Mouse (Mus musculus): ENCODE measurements at regions not wholly inside any gene's neighbourhood (a gene's known extent, or its start where the extent isn't known, plus 50 kb on each side); places are given as distances from the start of the nearest gene placed in this dataset.

GRCm38 (mm10) chr12:106178688-106179205 lies 168.7 kb downstream of the Vrk1 start:
- Histone ChIP-seq H3K9me3 (ENCODE audit: control insufficient read depth, low read length) (no peaks in the 10 kb centered on the region), H3K4me2 (ENCODE audit: low read depth) (no peak overlapping the region), H3K27me3 (ENCODE audit: control insufficient read depth, insufficient read depth, low read length) (no peaks in the 10 kb centered on the region), H3K36me3 (ENCODE audit: control insufficient read depth, insufficient read depth, low read length) (no peaks in the 10 kb centered on the region), H3K9ac (ENCODE audit: low read length) (no peak overlapping the region), H3K4me3 (ENCODE audit: low read depth, low read length) (no peak overlapping the region), H3K27ac (ENCODE audit: low read depth, low read length) (no peak overlapping the region), H3K4me1 (ENCODE audit: control insufficient read depth, insufficient read depth, low read length) (peaks cover 9% of the 10 kb centered on the region; the same call in 1 of the 2 replicates)
- DNase-seq (ENCODE audit: low spot score), result no peak
- no peak for ATAC-seq (ENCODE audit: insufficient read depth, low FRiP score, low TSS enrichment)
- WGBS, result 82% methylated on average over 11 of the region's 11 CpGs

GRCm38 (mm10) chr12:106182923-106183322 lies 172.9 kb downstream of the Vrk1 start:
- no peak overlapping the region for H3K4me2 ChIP-seq (ENCODE audit: low read depth)
- H3K9ac ChIP-seq (ENCODE audit: low read length), result no peak overlapping the region
- H3K27me3 ChIP-seq (ENCODE audit: control insufficient read depth, insufficient read depth, low read length), result no peaks in the 10 kb centered on the region
- H3K9me3 ChIP-seq (ENCODE audit: control insufficient read depth, low read length), result no peaks in the 10 kb centered on the region
- DNase-seq (ENCODE audit: low spot score) (no peak), ATAC-seq (ENCODE audit: insufficient read depth, low FRiP score, low TSS enrichment) (no peak)
- 84% methylated on average over 7 of the region's 7 CpGs for WGBS
- no peak overlapping the region for H3K27ac ChIP-seq (ENCODE audit: low read depth, low read length)
- no peak overlapping the region for H3K4me3 ChIP-seq (ENCODE audit: low read depth, low read length)
- H3K4me1 ChIP-seq (ENCODE audit: control insufficient read depth, insufficient read depth, low read length), result no peaks in the 10 kb centered on the region
- no peaks in the 10 kb centered on the region for H3K36me3 ChIP-seq (ENCODE audit: control insufficient read depth, insufficient read depth, low read length)

GRCm38 (mm10) chr12:106183973-106184372 lies 173.9 kb downstream of the Vrk1 start:
- 94% methylated on average over 5 of the region's 5 CpGs for WGBS
- DNase-seq (ENCODE audit: low spot score) (no peak), ATAC-seq (ENCODE audit: insufficient read depth, low FRiP score, low TSS enrichment) (no peak)
- H3K9me3 ChIP-seq (ENCODE audit: control insufficient read depth, low read length), result no peaks in the 10 kb centered on the region
- H3K4me3 ChIP-seq (ENCODE audit: low read depth, low read length), result no peak overlapping the region
- H3K27ac ChIP-seq (ENCODE audit: low read depth, low read length), result no peak overlapping the region
- H3K36me3 ChIP-seq (ENCODE audit: control insufficient read depth, insufficient read depth, low read length), result no peaks in the 10 kb centered on the region
- H3K27me3 ChIP-seq (ENCODE audit: control insufficient read depth, insufficient read depth, low read length), result no peaks in the 10 kb centered on the region
- H3K9ac ChIP-seq (ENCODE audit: low read length), result no peak overlapping the region
- no peak overlapping the region for H3K4me2 ChIP-seq (ENCODE audit: low read depth)
- H3K4me1 ChIP-seq (ENCODE audit: control insufficient read depth, insufficient read depth, low read length), result no peaks in the 10 kb centered on the region

GRCm38 (mm10) chr12:106185398-106186077 lies 175.5 kb downstream of the Vrk1 start:
- Histone ChIP-seq H3K36me3 (ENCODE audit: control insufficient read depth, insufficient read depth, low read length) (no peaks in the 10 kb centered on the region), H3K9me3 (ENCODE audit: control insufficient read depth, low read length) (no peaks in the 10 kb centered on the region), H3K4me2 (ENCODE audit: low read depth) (no peak overlapping the region), H3K4me3 (ENCODE audit: low read depth, low read length) (no peak overlapping the region), H3K27ac (ENCODE audit: low read depth, low read length) (no peak overlapping the region), H3K27me3 (ENCODE audit: control insufficient read depth, insufficient read depth, low read length) (no peaks in the 10 kb centered on the region), H3K4me1 (ENCODE audit: control insufficient read depth, insufficient read depth, low read length) (no peaks in the 10 kb centered on the region), H3K9ac (ENCODE audit: low read length) (no peak overlapping the region)
- no peak for ATAC-seq (ENCODE audit: insufficient read depth, low FRiP score, low TSS enrichment)
- no peak for DNase-seq (ENCODE audit: low spot score)
- WGBS, result 72% methylated on average over 18 of the region's 18 CpGs

- no peaks in the 10 kb centered on the region for H3K27me3 ChIP-seq (ENCODE audit: control insufficient read depth, insufficient read depth, low read length)
- H3K4me3 ChIP-seq (ENCODE audit: low read depth, low read length), result no peak overlapping the region
- WGBS, result 89% methylated on average over 10 of the region's 10 CpGs
- no peaks in the 10 kb centered on the region for H3K36me3 ChIP-seq (ENCODE audit: control insufficient read depth, insufficient read depth, low read length)
- H3K27ac ChIP-seq (ENCODE audit: low read depth, low read length), result no peak overlapping the region
- ATAC-seq (ENCODE audit: insufficient read depth, low FRiP score, low TSS enrichment), result no peak
- H3K9me3 ChIP-seq (ENCODE audit: control insufficient read depth, low read length), result no peaks in the 10 kb centered on the region
- H3K9ac ChIP-seq (ENCODE audit: low read length), result no peak overlapping the region
- no peaks in the 10 kb centered on the region for H3K4me1 ChIP-seq (ENCODE audit: control insufficient read depth, insufficient read depth, low read length)
- H3K4me2 ChIP-seq (ENCODE audit: low read depth), result no peak overlapping the region
- no peak for DNase-seq (ENCODE audit: low spot score)
These were observed 176.5 kb downstream of the Vrk1 start for GRCm38 (mm10) chr12:106186501-106186900.

- ATAC-seq (ENCODE audit: insufficient read depth, low FRiP score, low TSS enrichment) (no peak), DNase-seq (ENCODE audit: low spot score) (no peak)
- 88% methylated on average over 7 of the region's 7 CpGs for WGBS
- H3K4me2 ChIP-seq (ENCODE audit: low read depth), result no peak overlapping the region
- no peaks in the 10 kb centered on the region for H3K9me3 ChIP-seq (ENCODE audit: control insufficient read depth, low read length)
- H3K4me3 ChIP-seq (ENCODE audit: low read depth, low read length), result no peak overlapping the region
- H3K9ac ChIP-seq (ENCODE audit: low read length), result no peak overlapping the region
- no peaks in the 10 kb centered on the region for H3K27me3 ChIP-seq (ENCODE audit: control insufficient read depth, insufficient read depth, low read length)
- no peaks in the 10 kb centered on the region for H3K36me3 ChIP-seq (ENCODE audit: control insufficient read depth, insufficient read depth, low read length)
- H3K27ac ChIP-seq (ENCODE audit: low read depth, low read length), result no peak overlapping the region
- no peaks in the 10 kb centered on the region for H3K4me1 ChIP-seq (ENCODE audit: control insufficient read depth, insufficient read depth, low read length)
These were observed 181.7 kb downstream of the Vrk1 start for GRCm38 (mm10) chr12:106191771-106192170.

- no peak overlapping the region for H3K9ac ChIP-seq (ENCODE audit: low read length)
- no peak for DNase-seq (ENCODE audit: low spot score)
- no peaks in the 10 kb centered on the region for H3K4me1 ChIP-seq (ENCODE audit: control insufficient read depth, insufficient read depth, low read length)
- no peaks in the 10 kb centered on the region for H3K9me3 ChIP-seq (ENCODE audit: control insufficient read depth, low read length)
- 15% methylated on average over 4 of the region's 4 CpGs for WGBS
- H3K27me3 ChIP-seq (ENCODE audit: control insufficient read depth, insufficient read depth, low read length), result no peaks in the 10 kb centered on the region
- ATAC-seq (ENCODE audit: insufficient read depth, low FRiP score, low TSS enrichment), result no peak
- no peak overlapping the region for H3K4me3 ChIP-seq (ENCODE audit: low read depth, low read length)
- H3K4me2 ChIP-seq (ENCODE audit: low read depth), result no peak overlapping the region
- no peaks in the 10 kb centered on the region for H3K36me3 ChIP-seq (ENCODE audit: control insufficient read depth, insufficient read depth, low read length)
- H3K27ac ChIP-seq (ENCODE audit: low read depth, low read length), result no peak overlapping the region
These were observed 189.3 kb downstream of the Vrk1 start for GRCm38 (mm10) chr12:106199302-106199701.

- Histone ChIP-seq H3K4me3 (ENCODE audit: low read depth, low read length) (no peak overlapping the region), H3K9ac (ENCODE audit: low read length) (no peak overlapping the region), H3K4me2 (ENCODE audit: low read depth) (no peak overlapping the region), H3K4me1 (ENCODE audit: control insufficient read depth, insufficient read depth, low read length) (no peaks in the 10 kb centered on the region), H3K36me3 (ENCODE audit: control insufficient read depth, insufficient read depth, low read length) (no peaks in the 10 kb centered on the region), H3K27me3 (ENCODE audit: control insufficient read depth, insufficient read depth, low read length) (no peaks in the 10 kb centered on the region), H3K27ac (ENCODE audit: low read depth, low read length) (no peak overlapping the region), H3K9me3 (ENCODE audit: control insufficient read depth, low read length) (no peaks in the 10 kb centered on the region)
- no peak for ATAC-seq (ENCODE audit: insufficient read depth, low FRiP score, low TSS enrichment)
- no peak for DNase-seq (ENCODE audit: low spot score)
- WGBS, result 89% methylated on average over 8 of the region's 8 CpGs
These were observed 193.5 kb downstream of the Vrk1 start for GRCm38 (mm10) chr12:106203526-106203925.

GRCm38 (mm10) chr12:106210959-106211358 lies 200.9 kb downstream of the Vrk1 start:
- no peak overlapping the region for H3K9ac ChIP-seq (ENCODE audit: low read length)
- no peaks in the 10 kb centered on the region for H3K4me1 ChIP-seq (ENCODE audit: control insufficient read depth, insufficient read depth, low read length)
- H3K4me3 ChIP-seq (ENCODE audit: low read depth, low read length), result no peak overlapping the region
- H3K9me3 ChIP-seq (ENCODE audit: control insufficient read depth, low read length), result no peaks in the 10 kb centered on the region
- no peaks in the 10 kb centered on the region for H3K36me3 ChIP-seq (ENCODE audit: control insufficient read depth, insufficient read depth, low read length)
- DNase-seq (ENCODE audit: low spot score) (no peak), ATAC-seq (ENCODE audit: insufficient read depth, low FRiP score, low TSS enrichment) (no peak)
- no peaks in the 10 kb centered on the region for H3K27me3 ChIP-seq (ENCODE audit: control insufficient read depth, insufficient read depth, low read length)
- no peak overlapping the region for H3K4me2 ChIP-seq (ENCODE audit: low read depth)
- 86% methylated on average over 6 of the region's 6 CpGs for WGBS
- no peak overlapping the region for H3K27ac ChIP-seq (ENCODE audit: low read depth, low read length)
